Mouse (Mus musculus) testis, adult 2 months (tissue): Measurements from ENCODE around the gene Myl9. TPM values are rescaled to one million over a fixed set of nuclear protein-coding genes. Genes with fewer than 3 reads are reported as not detected.

Experiments used
- H3K27ac ChIP-seq: fragments of 200-500 bp; 2 replicates; pipeline ENCODE4 v1.5.1; 2012; ENCODE audit warnings: low read depth, low read length; ENCODE audit not compliant: control insufficient read depth, insufficient read depth
- H3K27me3 ChIP-seq: fragments of 200-500 bp; 2 replicates; pipeline ENCODE4 v1.6.1; 2012; ENCODE audit warnings: mild to moderate bottlenecking, low read length, moderate library complexity; ENCODE audit not compliant: control insufficient read depth, insufficient read depth
- H3K36me3 ChIP-seq: fragments of 200-500 bp; 2 replicates; pipeline ENCODE4 v1.6.1; 2012; ENCODE audit warnings: mild to moderate bottlenecking, low read length; ENCODE audit not compliant: control insufficient read depth, insufficient read depth
- H3K4me1 ChIP-seq: fragments of 200-500 bp; 2 replicates; pipeline ENCODE4 v1.6.1; 2012; ENCODE audit warnings: low read length; ENCODE audit not compliant: control insufficient read depth, insufficient read depth
- H3K4me3 ChIP-seq: fragments of 200-500 bp; 2 replicates; pipeline ENCODE4 v1.5.1; 2012; ENCODE audit warnings: low read depth, mild to moderate bottlenecking, low read length, moderate library complexity, mixed read lengths; ENCODE audit not compliant: control insufficient read depth
- CTCF ChIP-seq: fragments of 200-500 bp; IDR thresholded peaks from 2 replicates; pipeline ENCODE4 v1.5.1; 2012; ENCODE audit warnings: low read depth, mild to moderate bottlenecking, inconsistent platforms, low read length, moderate library complexity; ENCODE audit not compliant: control insufficient read depth, insufficient read depth, insufficient replicate concordance
- POLR2A ChIP-seq: fragments of 200-500 bp; IDR thresholded peaks from 2 replicates; pipeline ENCODE4 v1.6.1; 2012; ENCODE audit warnings: low read depth, mild to moderate bottlenecking, inconsistent platforms, low read length, moderate library complexity; ENCODE audit not compliant: control insufficient read depth
- polyA plus RNA-seq: library from polyadenylated mRNA; depleted of rRNA; stranded (reverse); fragments of >200 nt; gene quantifications from 2 replicates; pipeline ENCODE4 v1.2.3, GENCODE M21; 2012

Gene Myl9
- polyA plus RNA-seq, 1 experiment: 68.0 TPM

GRCm38 (mm10) chr2:156764747-156765146 lies 10.5 kb upstream of the Myl9 start:
- H3K36me3 ChIP-seq: no peaks in the 10 kb centered on the region
- H3K4me1 ChIP-seq: no peaks in the 10 kb centered on the region; the same call in 1 of the 2 replicates
- H3K4me3 ChIP-seq: no peak overlapping the region
- H3K27ac ChIP-seq: no peak overlapping the region
- TF ChIP-seq POLR2A (no peak), CTCF (no peak)
- no peaks in the 10 kb centered on the region for H3K27me3 ChIP-seq

DNA sequence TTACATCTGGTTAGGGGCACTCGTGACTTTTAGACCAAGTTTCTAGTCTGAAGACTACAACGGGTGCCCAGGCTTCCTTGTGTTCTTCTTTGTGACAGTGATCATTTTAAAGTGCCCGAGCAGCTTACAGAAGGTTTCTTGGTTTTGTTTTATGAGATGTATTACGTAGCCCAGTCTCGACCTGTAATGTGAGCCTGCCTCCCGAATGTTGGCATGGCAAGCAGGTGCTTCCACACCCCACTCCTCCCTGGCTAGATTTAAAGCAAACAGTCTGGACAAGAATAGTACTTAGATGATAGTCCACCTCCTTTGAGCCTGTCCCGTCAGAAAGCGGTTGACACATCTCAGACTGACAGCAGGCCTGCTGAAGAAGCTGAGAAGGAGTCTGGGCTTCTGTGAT lies 9.6 kb upstream of the Myl9 start:
- no peak overlapping the region for H3K4me3 ChIP-seq
- no peaks in the 10 kb centered on the region for H3K36me3 ChIP-seq
- H3K27me3 ChIP-seq: no peaks in the 10 kb centered on the region
- H3K27ac ChIP-seq: no peak overlapping the region
- no peaks in the 10 kb centered on the region; the same call in 1 of the 2 replicates for H3K4me1 ChIP-seq
- no peak for TF ChIP-seq CTCF
- no peak for TF ChIP-seq POLR2A

DNA sequence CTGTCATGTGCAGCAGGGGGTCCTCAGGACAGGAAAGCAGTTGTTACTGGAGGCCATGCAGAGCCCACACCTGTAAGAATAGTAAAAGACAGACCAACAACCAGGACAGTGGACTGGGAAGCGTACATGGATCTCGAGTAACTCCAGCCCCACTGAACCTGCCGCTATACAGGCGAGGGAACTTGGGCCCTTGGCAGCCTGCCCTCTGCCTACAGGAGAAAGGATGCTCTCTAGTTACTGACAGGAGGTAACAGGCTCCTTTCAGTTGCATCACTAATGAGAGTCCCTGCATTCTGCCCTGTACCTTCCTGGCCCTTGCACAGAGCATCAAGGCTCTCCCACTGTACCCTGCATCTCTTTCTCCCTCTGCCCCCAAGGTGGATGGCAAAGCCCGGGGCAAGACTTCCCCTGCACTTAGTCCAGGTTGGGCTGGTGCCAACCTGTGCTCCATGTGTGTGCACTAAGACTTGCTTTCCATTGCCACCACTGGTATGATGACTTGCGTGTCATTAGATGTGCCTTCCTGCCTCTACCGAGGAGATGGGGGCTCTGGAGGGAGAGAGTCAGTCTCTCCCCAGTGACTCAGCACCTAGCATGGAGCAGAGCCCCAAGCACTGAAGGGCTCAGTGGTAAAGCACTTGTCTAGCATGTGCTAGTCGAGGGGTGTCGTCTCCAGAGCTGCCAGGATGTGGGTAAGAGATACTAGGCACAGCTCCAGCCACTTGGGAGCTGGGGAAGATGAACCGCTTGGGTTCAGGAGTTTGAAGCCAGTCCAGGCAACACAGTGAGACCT lies 8.8 kb upstream of the Myl9 start:
- no peak overlapping the region for H3K4me3 ChIP-seq
- no peaks in the 10 kb centered on the region for H3K36me3 ChIP-seq
- H3K27ac ChIP-seq: no peak overlapping the region
- H3K27me3 ChIP-seq: no peaks in the 10 kb centered on the region
- no peak for TF ChIP-seq POLR2A
- TF ChIP-seq CTCF: no peak
- no peaks in the 10 kb centered on the region; the same call in 1 of the 2 replicates for H3K4me1 ChIP-seq

DNA sequence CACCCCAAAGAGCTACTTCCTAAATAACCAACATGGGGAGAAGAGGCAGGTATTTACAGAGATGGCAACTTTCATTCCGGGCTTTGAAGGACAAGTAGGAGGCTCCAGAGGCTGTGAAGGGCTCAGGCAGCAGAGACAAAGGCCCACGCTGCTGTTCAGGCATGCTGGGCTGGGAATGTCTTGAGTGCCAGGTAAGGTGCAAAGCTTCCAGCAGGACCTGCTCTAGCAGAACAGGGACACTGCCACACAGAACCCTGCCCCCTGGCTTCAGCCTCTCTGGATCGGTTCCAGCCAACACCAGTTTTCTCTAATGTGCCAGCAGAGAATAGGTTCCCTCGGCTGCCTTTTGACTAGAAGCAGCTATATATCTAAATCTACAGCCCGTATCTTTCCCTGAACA lies 8.1 kb upstream of the Myl9 start:
- H3K4me3 ChIP-seq: no peak overlapping the region
- TF ChIP-seq POLR2A (no peak), CTCF (no peak)
- no peak overlapping the region for H3K27ac ChIP-seq
- no peaks in the 10 kb centered on the region for H3K27me3 ChIP-seq
- no peaks in the 10 kb centered on the region for H3K36me3 ChIP-seq
- H3K4me1 ChIP-seq: no peaks in the 10 kb centered on the region; the same call in 1 of the 2 replicates

- TF ChIP-seq CTCF (no peak), POLR2A (no peak)
- no peak overlapping the region for H3K4me3 ChIP-seq
- no peak overlapping the region for H3K27ac ChIP-seq
- H3K27me3 ChIP-seq: no peaks in the 10 kb centered on the region
- H3K36me3 ChIP-seq: no peaks in the 10 kb centered on the region
- peaks cover 4% of the 10 kb centered on the region for H3K4me1 ChIP-seq
These were observed 5.9 kb upstream of the Myl9 start for GRCm38 (mm10) chr2:156769274-156769673.

- H3K4me1 ChIP-seq: peaks cover 17% of the 10 kb centered on the region
- TF ChIP-seq CTCF (no peak), POLR2A (no peak)
These were observed 1.8 kb upstream of the Myl9 start for GRCm38 (mm10) chr2:156773470-156773869.

GRCm38 (mm10) chr2:156774035-156774737 lies 1.0 kb upstream of the Myl9 start:
- Histone ChIP-seq H3K4me3 (peak overlapping the region; percentile 60), H3K27me3 (no peaks in the 10 kb centered on the region), H3K36me3 (no peaks in the 10 kb centered on the region), H3K4me1 (peaks cover 17% of the 10 kb centered on the region), H3K27ac (peak overlapping the region; percentile 87)
- TF ChIP-seq CTCF: no peak
- no peak for TF ChIP-seq POLR2A

More at GRCm38 (mm10) chr2:156773470-156773869, 1.8 kb upstream of the Myl9 start:
- H3K27me3 ChIP-seq: no peaks in the 10 kb centered on the region
- H3K36me3 ChIP-seq: no peaks in the 10 kb centered on the region
- no peak overlapping the region for H3K4me3 ChIP-seq
- H3K27ac ChIP-seq: no peak overlapping the region
